ENCODE assay signal across 9 mouse cellular contexts in the genomic region with DNA sequence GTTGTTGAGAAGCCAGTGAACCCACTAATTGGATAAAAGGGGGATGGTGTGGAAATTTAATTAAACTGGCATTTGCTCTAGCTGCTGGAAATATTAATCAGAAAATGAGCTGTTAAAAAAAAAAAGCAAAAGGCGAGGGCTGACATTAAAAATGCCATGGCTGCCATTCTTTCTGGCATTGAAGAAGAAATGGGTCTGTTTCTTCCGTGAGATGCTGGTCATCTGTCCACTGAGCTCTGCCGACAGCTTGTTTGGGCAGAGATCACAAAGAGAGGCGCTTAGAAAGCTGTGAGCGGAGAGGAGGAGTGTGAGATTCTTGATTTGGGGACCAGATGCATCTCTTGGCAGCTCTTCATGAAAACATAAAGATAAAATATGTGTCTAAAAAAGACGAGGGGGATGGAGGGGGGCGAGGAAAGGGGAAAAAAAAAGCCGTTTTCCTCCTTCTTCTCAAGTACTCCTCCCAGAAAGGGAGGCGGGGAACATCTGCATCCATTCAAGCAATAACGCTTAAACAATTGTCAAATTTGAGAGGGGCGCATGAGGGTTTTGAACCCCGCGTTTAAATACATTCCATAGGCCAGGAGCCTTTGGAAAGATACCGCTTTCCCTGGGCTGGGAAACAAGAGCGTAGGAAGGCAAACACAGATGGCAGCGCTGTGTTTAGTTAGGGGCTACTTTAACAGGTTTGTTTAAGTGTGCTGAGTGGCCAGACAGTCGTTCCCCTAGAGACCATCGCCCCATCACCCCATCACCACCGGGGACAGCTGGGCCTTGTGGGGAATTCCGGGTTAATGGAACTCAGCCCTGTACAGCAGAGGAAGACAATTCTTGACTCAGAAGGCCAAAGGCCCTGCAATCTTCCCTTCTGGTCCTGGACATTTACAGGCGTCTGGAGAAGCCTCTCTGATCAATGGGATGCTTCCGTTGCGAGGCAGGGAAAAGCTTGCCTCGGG.
A peak's percentile ranks its signal among the peaks of the same experiment; 100 is the strongest.
DNase-seq lines count a peak whose midpoint lies in the region; ATAC-seq and TF ChIP-seq lines count a peak whose summit lies in the region.
"Had no signal": no experiment of that assay in that cellular context is flagged by ENCODE, and none has a peak within 500 bp of the region (broad histone marks: within the 10 kb centered on the region; RNA-seq: fewer than 3 reads in every experiment).

No protein-coding gene starts in this region.

- H3K9me3 ChIP-seq in intestine, embryonic 14.5 days (ENCODE audit: control insufficient read depth, low read length), result no peaks in the 10 kb centered on the region
- no peaks in the 10 kb centered on the region for H3K9me3 ChIP-seq in intestine, postnatal 0 days (ENCODE audit: control insufficient read depth)
- H3K9me3 ChIP-seq in embryonic facial prominence, embryonic 12.5 days, result no peaks in the 10 kb centered on the region
- no peaks in the 10 kb centered on the region for H3K9me3 ChIP-seq in hindbrain, embryonic 16.5 days (ENCODE audit: control insufficient read depth, low read length)
- no peaks in the 10 kb centered on the region for H3K9me3 ChIP-seq in midbrain, postnatal 0 days (ENCODE audit: low read length)

- ATAC-seq in intestine, embryonic 14.5 days (replicated peaks; ENCODE audit: low FRiP score, low TSS enrichment, low read depth), result peak; percentile 36; the same call in 1 of the 2 replicates
- no peak for ATAC-seq in intestine, postnatal 0 days
- no peak for ATAC-seq in embryonic facial prominence, embryonic 12.5 days (ENCODE audit: insufficient number of reproducible peaks, insufficient read depth, low FRiP score, low TSS enrichment)
- ATAC-seq in hindbrain, embryonic 16.5 days, result no peak
- ATAC-seq in midbrain, postnatal 0 days (ENCODE audit: low FRiP score), result no peak
- no peak for ATAC-seq in megakaryocyte, adult 5-6 weeks (ENCODE audit: poor library complexity, severe bottlenecking)

- peak overlapping the region; percentile 30; the same call in 1 of the 2 replicates for H3K4me2 ChIP-seq in intestine, embryonic 14.5 days (ENCODE audit: low read length)
- no peak overlapping the region; the same call in 1 of the 2 replicates for H3K4me2 ChIP-seq in intestine, postnatal 0 days (replicated peaks; ENCODE audit: low read depth)
- H3K4me2 ChIP-seq in embryonic facial prominence, embryonic 12.5 days (replicated peaks), result peak overlapping the region; percentile 7; the same call in 1 of the 2 replicates
- H3K4me2 ChIP-seq in hindbrain, embryonic 16.5 days (ENCODE audit: low read length), result 0 out of 2 replicates have a peak overlapping the region, but pooled peaks have one; percentile 7
- no peak overlapping the region for H3K4me2 ChIP-seq in midbrain, postnatal 0 days (ENCODE audit: low read depth, low read length, poor library complexity, severe bottlenecking)

- no peak overlapping the region for H3K9ac ChIP-seq in intestine, embryonic 14.5 days (ENCODE audit: low read length)
- no peak overlapping the region; the same call in 1 of the 2 replicates for H3K9ac ChIP-seq in intestine, postnatal 0 days (ENCODE audit: low read depth, low read length)
- H3K9ac ChIP-seq in embryonic facial prominence, embryonic 12.5 days, result no peak overlapping the region
- no peak overlapping the region for H3K9ac ChIP-seq in hindbrain, embryonic 16.5 days (ENCODE audit: low read depth, low read length)
- H3K9ac ChIP-seq in midbrain, postnatal 0 days (replicated peaks; ENCODE audit: low read length, poor library complexity, severe bottlenecking), result no peak overlapping the region
- H3K9ac ChIP-seq: liver, embryonic 14.5 days had no signal

- no peaks in the 10 kb centered on the region for H3K27me3 ChIP-seq in intestine, embryonic 14.5 days (replicated peaks; ENCODE audit: control insufficient read depth, insufficient read depth, low read length)
- no peaks in the 10 kb centered on the region for H3K27me3 ChIP-seq in intestine, postnatal 0 days (replicated peaks; ENCODE audit: control insufficient read depth, insufficient read depth, low read length)
- H3K27me3 ChIP-seq in embryonic facial prominence, embryonic 12.5 days, result peaks cover 6% of the 10 kb centered on the region; the same call in 1 of the 2 replicates
- H3K27me3 ChIP-seq in hindbrain, embryonic 16.5 days (replicated peaks; ENCODE audit: control insufficient read depth, insufficient read depth, low read length), result no peaks in the 10 kb centered on the region
- H3K27me3 ChIP-seq in midbrain, postnatal 0 days (ENCODE audit: insufficient read depth, low read length), result no peaks in the 10 kb centered on the region

- DNase-seq in intestine, embryonic 14.5 days (ENCODE audit: low spot score), result peak; percentile 70
- peak; percentile 61 for DNase-seq in midbrain, postnatal 0 days (ENCODE audit: low spot score)
- DNase-seq in ovary, postnatal 10 days (ENCODE audit: low spot score), result no peak
- no peak for DNase-seq in natural killer cell, adult 2 months (ENCODE audit: low spot score in 2 of 2)

- TF ChIP-seq CTCF in intestine, postnatal 0 days (IDR thresholded peaks at IDR 0.05; ENCODE audit: low read depth), result no peak
- TF ChIP-seq CTCF in midbrain, postnatal 0 days (IDR thresholded peaks at IDR 0.05), result no peak

- H3K27ac ChIP-seq in intestine, embryonic 14.5 days (ENCODE audit: low read depth), result peak overlapping the region; percentile 80
- H3K27ac ChIP-seq in intestine, postnatal 0 days (ENCODE audit: low read depth, low read length), result no peak overlapping the region
- H3K27ac ChIP-seq in embryonic facial prominence, embryonic 12.5 days, result peak overlapping the region; percentile 23; the same call in 1 of the 2 replicates
- peak overlapping the region; percentile 36; the same call in 1 of the 2 replicates for H3K27ac ChIP-seq in hindbrain, embryonic 16.5 days (ENCODE audit: low read depth, low read length)
- no peak overlapping the region for H3K27ac ChIP-seq in midbrain, postnatal 0 days (ENCODE audit: low read depth, low read length)
- H3K27ac ChIP-seq: liver, embryonic 14.5 days had no signal

- no peak overlapping the region for H3K4me3 ChIP-seq in intestine, embryonic 14.5 days (ENCODE audit: low read depth, low read length)
- H3K4me3 ChIP-seq in intestine, postnatal 0 days (ENCODE audit: low read depth, low read length), result no peak overlapping the region
- H3K4me3 ChIP-seq in embryonic facial prominence, embryonic 12.5 days, result no peak overlapping the region
- no peak overlapping the region for H3K4me3 ChIP-seq in hindbrain, embryonic 16.5 days (ENCODE audit: low read length)
- no peak overlapping the region for H3K4me3 ChIP-seq in midbrain, postnatal 0 days (ENCODE audit: low read depth, low read length)

- no peaks in the 10 kb centered on the region for H3K36me3 ChIP-seq in intestine, embryonic 14.5 days (ENCODE audit: control insufficient read depth, insufficient read depth, low read length)
- H3K36me3 ChIP-seq in intestine, postnatal 0 days (ENCODE audit: control insufficient read depth, insufficient read depth), result no peaks in the 10 kb centered on the region
- no peaks in the 10 kb centered on the region for H3K36me3 ChIP-seq in embryonic facial prominence, embryonic 12.5 days
- H3K36me3 ChIP-seq in hindbrain, embryonic 16.5 days (ENCODE audit: control insufficient read depth, insufficient read depth, low read length), result no peaks in the 10 kb centered on the region
- no peaks in the 10 kb centered on the region for H3K36me3 ChIP-seq in midbrain, postnatal 0 days (ENCODE audit: insufficient read depth, low read length)

- WGBS in intestine, embryonic 14.5 days, result 21% methylated on average over 24 of the region's 24 CpGs
- 38% methylated on average over 24 of the region's 24 CpGs for WGBS in intestine, postnatal 0 days
- 37% methylated on average over 24 of the region's 24 CpGs for WGBS in embryonic facial prominence, embryonic 12.5 days
- 56% methylated on average over 24 of the region's 24 CpGs for WGBS in hindbrain, embryonic 16.5 days
- 65% methylated on average over 24 of the region's 24 CpGs for WGBS in midbrain, postnatal 0 days

- H3K4me1 ChIP-seq in intestine, embryonic 14.5 days (replicated peaks; ENCODE audit: control insufficient read depth, insufficient read depth, low read length), result peaks cover 21% of the 10 kb centered on the region
- H3K4me1 ChIP-seq in intestine, postnatal 0 days (replicated peaks; ENCODE audit: control insufficient read depth, insufficient read depth, low read length), result no peaks in the 10 kb centered on the region
- H3K4me1 ChIP-seq in embryonic facial prominence, embryonic 12.5 days, result peaks cover 11% of the 10 kb centered on the region
- peaks cover 9% of the 10 kb centered on the region for H3K4me1 ChIP-seq in hindbrain, embryonic 16.5 days (ENCODE audit: control insufficient read depth, insufficient read depth, low read depth, low read length)
- no peaks in the 10 kb centered on the region for H3K4me1 ChIP-seq in midbrain, postnatal 0 days (ENCODE audit: insufficient read depth, low read length)

Comparison
In these comparisons a context has a peak if more than half of its experiments do, and no peak if none do; other contexts are left out.
1. H3K27ac ChIP-seq: peak in intestine, embryonic 14.5 days (single experiment), embryonic facial prominence, embryonic 12.5 days (single experiment) and hindbrain, embryonic 16.5 days (single experiment); none in intestine, postnatal 0 days (single experiment) and midbrain, postnatal 0 days (single experiment).
2. H3K4me2 ChIP-seq: peak in intestine, embryonic 14.5 days (single experiment), embryonic facial prominence, embryonic 12.5 days (single experiment) and hindbrain, embryonic 16.5 days (single experiment); none in intestine, postnatal 0 days (single experiment) and midbrain, postnatal 0 days (single experiment).
3. DNase-seq: peak in intestine, embryonic 14.5 days (single experiment) and midbrain, postnatal 0 days (single experiment); none in ovary, postnatal 10 days (single experiment) and natural killer cell, adult 2 months (0 of 2).